Mouse (Mus musculus) hindbrain, embryonic 11.5 days (tissue): ENCODE results near the gene Bicral. TPM values are rescaled to one million over a fixed set of nuclear protein-coding genes. Genes with fewer than 3 reads are reported as not detected.
A peak's percentile ranks its signal among the peaks of the same experiment; 100 is the strongest.

Experiments
- ATAC-seq: fragments of 200-750 bp; cut with Nextera tagmentation; 2 replicates; pipeline ENCODE4 v1.8.0; 2017; ENCODE audit warnings: mild to moderate bottlenecking, moderate TSS enrichment, moderate library complexity; ENCODE audit not compliant: low FRiP score
- DNase-seq: peaks from one replicate; pipeline ENCODE4 v3.0.0-alpha.2; 2015; ENCODE audit warnings: low spot score
- H3K27ac ChIP-seq: fragments of 300-500 bp; sonication (generic); 2 replicates; pipeline ENCODE4 v1.5.1; 2014; ENCODE audit warnings: mild to moderate bottlenecking, low read depth, low read length
- H3K27me3 ChIP-seq: fragments of 300-500 bp; sonication (generic); 2 replicates; pipeline ENCODE4 v1.6.1; 2014; ENCODE audit warnings: mild to moderate bottlenecking, low read length, moderate library complexity, mixed read lengths; ENCODE audit not compliant: control insufficient read depth, insufficient read depth
- H3K36me3 ChIP-seq: fragments of 300-500 bp; sonication (generic); 2 replicates; pipeline ENCODE4 v1.6.1; 2014; ENCODE audit warnings: mild to moderate bottlenecking, low read length, moderate library complexity, mixed read lengths; ENCODE audit not compliant: control insufficient read depth, insufficient read depth
- H3K4me1 ChIP-seq: fragments of 300-500 bp; sonication (generic); replicated peaks from 2 replicates; pipeline ENCODE4 v1.6.1; 2014; ENCODE audit warnings: low read length, mixed read lengths; ENCODE audit not compliant: control insufficient read depth, insufficient read depth
- H3K4me2 ChIP-seq: fragments of 300-500 bp; sonication (generic); replicated peaks from 2 replicates; pipeline ENCODE4 v1.6.1; 2014; ENCODE audit warnings: mild to moderate bottlenecking, low read depth, low read length
- H3K4me3 ChIP-seq: fragments of 300-500 bp; sonication (generic); 2 replicates; pipeline ENCODE4 v1.5.1; 2014; ENCODE audit warnings: low read depth, low read length
- H3K9ac ChIP-seq: fragments of 300-500 bp; sonication (generic); 2 replicates; pipeline ENCODE4 v1.6.1; 2014; ENCODE audit warnings: low read depth, low read length
- H3K9me3 ChIP-seq: fragments of 300-500 bp; sonication (generic); 2 replicates; pipeline ENCODE4 v1.6.1; 2016; ENCODE audit warnings: low read length; ENCODE audit not compliant: control insufficient read depth
- WGBS: fragments of 180-500 bp; shearing (Covaris S2); extraction: QIAGEN DNeasy Blood & Tissue Kit; methylation state at CpG from one replicate; pipeline ENCODE4 v1.1.7; 2014; 5-methylcytosine and 5-hydroxymethylcytosine counted together
- polyA plus RNA-seq: library from polyadenylated mRNA; unstranded; fragments of >200 nt; fragmentation: Nextera tagmentation; extraction: Ambion mirVana; gene quantifications from 2 replicates; pipeline ENCODE4 v1.2.1, GENCODE M21; 2014

Bicral gene
- polyA plus RNA-seq, 1 experiment from 2014 or later: 5.5 TPM

DNA sequence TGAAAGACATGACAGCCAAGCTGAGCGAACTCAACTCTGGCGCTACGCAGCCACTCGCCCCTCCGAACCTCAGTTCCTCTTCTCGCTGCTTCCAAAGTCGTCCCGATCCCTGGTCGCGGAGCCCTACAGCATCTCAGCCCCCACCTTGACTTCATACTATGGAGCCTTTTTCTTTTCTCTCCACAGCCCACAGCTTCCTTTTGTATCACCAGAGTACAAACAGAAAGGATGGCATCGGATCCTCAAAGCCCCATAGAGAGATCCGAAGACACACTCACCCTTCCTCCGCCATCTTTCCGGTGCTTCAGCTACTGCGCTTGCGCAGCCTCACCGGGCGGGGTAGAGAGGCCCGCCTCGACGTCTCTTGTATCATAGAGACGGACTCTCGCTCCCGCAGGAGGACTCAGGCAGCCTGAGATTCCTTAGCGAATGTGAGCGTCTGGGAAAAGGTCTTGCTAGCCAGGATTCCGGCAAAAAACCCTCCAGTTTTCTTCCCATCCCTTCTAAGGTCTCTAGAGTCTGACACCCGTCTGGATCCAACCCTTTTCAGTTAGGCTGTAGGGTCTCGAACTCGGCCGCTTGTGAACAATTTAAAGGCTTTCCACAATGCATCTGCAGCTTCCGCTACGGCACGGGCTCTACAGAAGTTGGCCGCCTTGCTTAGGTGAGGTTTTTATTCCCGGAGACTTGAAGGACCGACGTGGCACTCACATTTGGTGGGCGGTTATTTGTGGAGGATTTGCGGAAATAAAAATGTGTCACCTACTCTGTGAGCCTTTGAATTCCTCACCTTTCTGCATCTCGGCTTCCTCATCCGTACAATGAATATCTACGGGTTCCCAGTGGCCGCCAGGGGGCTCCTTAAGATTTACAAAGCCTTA is 75.7 kb downstream of the Bicral start, which contains the start of gene Rpl7l1:
TSS of gene Rpl7l1 (minus strand) at position 332 of the 881 bp plus-strand sequence.
- no peaks in the 10 kb centered on the region for H3K9me3 ChIP-seq
- ATAC-seq: peak; percentile 95
- H3K4me1 ChIP-seq: no peaks in the 10 kb centered on the region
- H3K4me3 ChIP-seq: peak within 1 kb of the TSS; percentile 62
- peak within 1 kb of the TSS; percentile 80 for H3K9ac ChIP-seq
- H3K36me3 ChIP-seq: peaks cover 7% of the 10 kb centered on the region; the same call in 1 of the 2 replicates
- H3K4me2 ChIP-seq: peak within 1 kb of the TSS; percentile 58
- DNase-seq: peak; percentile 93
- H3K27me3 ChIP-seq: no peaks in the 10 kb centered on the region
- H3K27ac ChIP-seq: peak within 1 kb of the TSS; percentile 91
- 1% methylated on average over 44 of the region's 44 CpGs for WGBS

DNA sequence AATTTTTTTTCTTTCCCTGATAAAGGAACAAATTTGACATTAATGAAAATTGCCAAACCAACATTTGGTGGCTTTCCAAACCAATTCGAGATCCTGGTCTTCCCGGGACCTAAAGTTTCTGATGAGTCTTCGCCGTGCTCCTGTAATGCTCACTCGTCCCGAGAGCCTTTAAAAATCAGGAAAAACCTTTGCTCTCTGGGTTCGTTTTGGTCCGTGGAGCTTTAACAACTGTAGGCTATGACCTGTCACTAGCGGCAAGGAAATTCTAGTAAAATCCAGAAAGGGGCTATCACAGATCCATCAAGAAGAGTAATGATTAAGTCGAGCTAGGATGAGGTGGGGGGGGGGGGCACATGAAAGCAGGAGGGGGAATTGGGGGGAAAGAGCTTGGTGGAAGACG is 76.4 kb downstream of the Bicral start:
- H3K36me3 ChIP-seq: peaks cover 10% of the 10 kb centered on the region; the same call in 1 of the 2 replicates
- no peaks in the 10 kb centered on the region for H3K4me1 ChIP-seq
- ATAC-seq (peak; percentile 31), DNase-seq (no peak)
- no peaks in the 10 kb centered on the region for H3K27me3 ChIP-seq
- peak overlapping the region; percentile 91 for H3K27ac ChIP-seq
- peak overlapping the region; percentile 80 for H3K9ac ChIP-seq
- 9% methylated on average over 11 of the region's 11 CpGs for WGBS
- H3K4me3 ChIP-seq: peak overlapping the region; percentile 62
- peak overlapping the region; percentile 58 for H3K4me2 ChIP-seq
- H3K9me3 ChIP-seq: no peaks in the 10 kb centered on the region

DNA sequence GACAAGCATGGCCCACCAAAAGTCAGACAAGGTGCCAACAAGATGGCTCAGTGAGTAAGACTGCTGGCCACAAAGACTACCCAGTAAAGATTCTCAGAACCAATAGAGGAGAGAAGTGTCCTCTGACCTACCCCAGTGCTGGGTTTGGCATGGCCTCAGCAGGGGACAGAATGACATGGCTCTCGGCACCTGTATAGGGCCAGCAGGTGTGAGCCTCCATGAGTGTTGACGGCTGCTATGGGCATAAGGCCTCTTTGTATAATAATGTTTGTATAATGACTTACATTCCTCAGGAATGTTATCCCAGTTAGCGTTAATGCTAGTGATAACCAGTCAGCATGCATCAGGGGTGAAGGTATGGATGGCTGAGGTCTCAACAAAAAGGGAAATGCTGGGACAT is 82.2 kb downstream of the Bicral start:
- H3K4me2 ChIP-seq: no peak overlapping the region
- H3K9ac ChIP-seq: no peak overlapping the region
- H3K9me3 ChIP-seq: no peaks in the 10 kb centered on the region
- WGBS: 90% methylated on average over 3 of the region's 3 CpGs
- H3K36me3 ChIP-seq: peaks cover 12% of the 10 kb centered on the region; the same call in 1 of the 2 replicates
- 0 out of 2 replicates have a peak, but pooled peaks cover 3% of the 10 kb centered on the region for H3K4me1 ChIP-seq
- no peaks in the 10 kb centered on the region for H3K27me3 ChIP-seq
- DNase-seq (no peak), ATAC-seq (no peak)
- no peak overlapping the region for H3K4me3 ChIP-seq
- no peak overlapping the region for H3K27ac ChIP-seq

DNA sequence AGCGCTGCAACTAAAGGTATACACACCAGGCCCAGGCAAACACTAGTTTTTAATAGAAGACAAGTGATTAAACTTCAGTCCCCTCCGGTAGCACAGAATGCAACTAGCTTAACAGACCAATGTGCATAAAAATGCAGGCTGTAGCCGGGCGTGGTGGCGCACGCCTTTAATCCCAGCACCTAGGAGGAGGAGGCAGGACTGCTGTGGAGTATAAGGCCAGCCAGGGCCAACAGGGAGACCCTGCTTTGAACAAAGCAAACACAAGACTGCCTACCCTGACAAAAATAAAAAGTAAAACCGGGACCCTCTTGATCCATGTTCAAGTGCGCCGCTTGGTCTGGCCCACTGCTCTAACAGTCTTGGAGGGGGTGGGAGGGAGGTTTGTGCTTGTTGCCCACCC is 83.2 kb downstream of the Bicral start:
- no peak for DNase-seq
- no peak overlapping the region for H3K4me2 ChIP-seq
- H3K4me1 ChIP-seq: 0 out of 2 replicates have a peak, but pooled peaks cover 3% of the 10 kb centered on the region
- peaks cover 12% of the 10 kb centered on the region; the same call in 1 of the 2 replicates for H3K36me3 ChIP-seq
- H3K9ac ChIP-seq: no peak overlapping the region
- no peaks in the 10 kb centered on the region for H3K9me3 ChIP-seq
- WGBS: 93% methylated on average over 9 of the region's 9 CpGs
- no peak overlapping the region for H3K27ac ChIP-seq
- no peaks in the 10 kb centered on the region for H3K27me3 ChIP-seq
- H3K4me3 ChIP-seq: no peak overlapping the region
- ATAC-seq: no peak

DNA sequence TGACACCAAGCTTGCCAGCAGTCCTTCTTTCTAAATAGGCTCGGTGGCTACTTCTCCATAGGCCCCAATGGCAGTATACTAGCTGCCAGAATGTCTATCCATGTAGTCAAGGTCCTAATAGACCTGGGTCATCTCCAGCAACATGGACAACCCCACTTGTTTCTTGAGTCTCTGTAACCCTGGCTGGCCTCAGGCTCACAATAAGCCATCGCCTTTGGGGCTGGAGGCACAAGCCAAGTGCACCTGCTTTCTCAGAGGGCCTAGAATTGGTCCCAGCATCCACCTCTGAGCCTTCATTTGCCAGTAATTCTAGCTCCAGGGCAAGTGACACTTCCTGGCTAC is 84.2 kb downstream of the Bicral start:
- Histone ChIP-seq H3K4me2 (no peak overlapping the region), H3K36me3 (peaks cover 8% of the 10 kb centered on the region; the same call in 1 of the 2 replicates), H3K4me1 (0 out of 2 replicates have a peak, but pooled peaks cover 3% of the 10 kb centered on the region), H3K27ac (no peak overlapping the region), H3K27me3 (no peaks in the 10 kb centered on the region), H3K9ac (no peak overlapping the region), H3K4me3 (no peak overlapping the region), H3K9me3 (no peaks in the 10 kb centered on the region)
- 41% methylated on average over 2 of the region's 2 CpGs for WGBS
- no peak for ATAC-seq
- no peak for DNase-seq

DNA sequence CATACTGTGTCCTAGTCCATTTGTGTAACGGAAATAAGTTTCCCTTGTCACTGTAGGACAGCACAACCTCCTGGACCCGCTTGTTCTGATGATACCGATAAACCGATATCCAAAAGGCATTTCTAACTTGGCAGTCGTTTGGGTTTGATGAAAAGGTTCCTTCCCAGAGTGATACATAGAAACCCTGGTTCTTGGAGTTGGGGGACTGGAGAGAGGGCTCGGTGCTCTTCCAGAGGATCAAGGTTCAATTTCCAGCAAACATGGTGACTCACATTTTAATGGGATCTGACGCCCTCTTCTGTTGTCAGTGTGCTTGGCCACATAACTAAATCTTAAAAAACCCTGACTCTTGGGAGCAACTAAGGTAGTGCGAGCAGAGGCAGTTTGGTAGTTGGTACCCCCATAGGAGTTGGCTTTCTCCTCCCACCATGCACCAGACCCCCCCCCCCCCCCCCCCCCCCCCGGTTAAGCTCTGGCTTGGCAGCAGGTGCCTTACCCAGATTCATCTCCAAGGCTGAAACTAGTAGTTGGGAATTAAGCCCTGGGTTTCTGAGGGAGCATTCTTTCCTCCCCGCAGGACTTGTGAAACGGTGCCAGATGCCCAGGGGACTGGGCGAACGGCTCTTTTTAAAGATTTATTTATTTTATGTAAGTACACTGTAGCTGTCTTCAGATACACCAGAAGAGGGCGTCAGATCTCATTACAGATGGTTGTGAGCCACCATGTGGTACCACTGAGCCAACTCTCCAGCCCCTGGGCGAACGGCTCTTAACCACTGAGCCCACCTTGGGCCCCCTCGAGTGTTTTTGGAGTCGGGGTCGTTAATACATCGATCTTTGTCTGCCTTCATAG is 84.8 kb downstream of the Bicral start:
- peak; percentile 37 for ATAC-seq
- Histone ChIP-seq H3K4me2 (peak overlapping the region; percentile 67), H3K9me3 (no peaks in the 10 kb centered on the region), H3K36me3 (peaks cover 5% of the 10 kb centered on the region; the same call in 1 of the 2 replicates), H3K27ac (no peak overlapping the region), H3K4me1 (0 out of 2 replicates have a peak, but pooled peaks cover 3% of the 10 kb centered on the region), H3K27me3 (no peaks in the 10 kb centered on the region), H3K4me3 (peak overlapping the region; percentile 71), H3K9ac (peak overlapping the region; percentile 73; the same call in 1 of the 2 replicates)
- 12% methylated on average over 19 of the region's 20 CpGs for WGBS
- peak; percentile 40 for DNase-seq

DNA sequence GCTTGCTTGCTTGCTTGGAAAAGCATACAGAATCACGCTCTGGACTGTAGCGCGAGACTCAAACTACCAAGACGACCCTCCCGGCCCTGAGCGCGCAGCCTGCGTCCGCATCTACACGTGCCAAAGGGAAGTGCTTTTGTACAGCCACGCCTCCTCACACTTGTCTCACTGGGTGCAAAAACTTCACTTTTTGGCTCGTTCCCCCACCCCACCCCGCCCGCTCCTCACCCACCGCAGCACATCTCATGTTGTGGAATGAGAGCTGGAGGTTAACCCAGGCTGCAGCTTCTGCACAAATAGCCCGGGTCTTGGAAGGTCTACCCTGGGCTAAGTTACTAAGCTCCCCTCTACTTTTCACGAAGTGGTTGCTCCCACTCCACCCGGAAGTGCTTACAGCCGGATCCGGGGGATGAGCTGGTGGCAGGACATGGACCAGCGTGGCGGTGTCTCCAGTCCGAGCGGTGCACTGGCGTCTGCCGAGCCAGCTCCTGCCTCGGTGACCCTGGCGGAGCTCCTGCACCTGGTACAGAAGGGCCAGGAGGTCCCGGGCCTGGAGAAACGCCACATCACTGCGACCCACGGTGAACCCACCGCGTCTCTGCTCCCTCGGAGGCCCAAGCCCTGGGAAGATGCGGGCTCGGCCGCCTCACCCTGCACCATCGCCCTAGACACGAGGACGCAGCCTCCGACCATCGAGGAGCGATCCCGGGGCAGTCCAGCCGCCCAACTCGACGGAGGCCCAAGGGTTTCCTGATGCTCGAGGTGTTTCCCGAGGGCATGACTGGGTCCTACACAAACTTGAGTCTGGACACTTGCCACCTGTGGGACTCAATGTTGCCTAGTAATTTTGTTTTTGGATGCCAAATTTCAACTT is 85.6 kb downstream of the Bicral start, which contains the start of gene 2310039H08Rik:
TSS of gene 2310039H08Rik (plus strand) at position 232 of the 874 bp plus-strand sequence.
- Histone ChIP-seq H3K4me1 (0 out of 2 replicates have a peak, but pooled peaks cover 3% of the 10 kb centered on the region), H3K9me3 (no peaks in the 10 kb centered on the region), H3K9ac (peak within 1 kb of the TSS; percentile 73), H3K36me3 (peaks cover 5% of the 10 kb centered on the region; the same call in 1 of the 2 replicates), H3K4me2 (peak within 1 kb of the TSS; percentile 67), H3K27ac (peak within 1 kb of the TSS; percentile 51), H3K27me3 (no peaks in the 10 kb centered on the region), H3K4me3 (peak within 1 kb of the TSS; percentile 71)
- DNase-seq (peak; percentile 87), ATAC-seq (peak; percentile 89)
- under 1% methylated on average over 50 of the region's 50 CpGs for WGBS
